Mouse (Mus musculus) ES-Bruce4 (cell line): ENCODE data around the gene Iqsec2.

Source experiments
- CTCF ChIP-seq: IDR thresholded peaks from one replicate; pipeline ENCODE4 v1.8.1; 2011; ENCODE audit warnings: low read depth, low read length
- EP300 ChIP-seq: IDR thresholded peaks from 2 replicates; pipeline ENCODE4 v1.6.1; 2011; ENCODE audit warnings: low read depth, low read length; ENCODE audit not compliant: insufficient read depth
- POLR2A ChIP-seq: IDR thresholded peaks from one replicate; pipeline ENCODE4 v1.8.1; 2011; ENCODE audit warnings: low read length; ENCODE audit not compliant: insufficient read depth

- TF ChIP-seq CTCF (no peak), EP300 (no peak), POLR2A (no peak)
These were observed 35.9 kb downstream of the Iqsec2 start for GRCm38 (mm10) chrX:152179670-152180656.
